10 mouse cellular contexts compared by ENCODE assay signal in genomic region chr4:120024071-120024470, GRCm38 (mm10). TPM values are rescaled to one million over a fixed set of nuclear protein-coding genes. Genes with fewer than 3 reads are reported as not detected.
A peak's percentile ranks its signal among the peaks of the same experiment; 100 is the strongest.
DNase-seq lines count a peak whose midpoint lies in the region; ATAC-seq lines count a peak whose summit lies in the region.
"Had no signal": no experiment of that assay in that cellular context is flagged by ENCODE, and none has a peak within 500 bp of the region (broad histone marks: within the 10 kb centered on the region; RNA-seq: fewer than 3 reads in every experiment).

No protein-coding gene starts in this region.

- no peaks in the 10 kb centered on the region for H3K9me3 ChIP-seq in midbrain, embryonic 13.5 days
- H3K9me3 ChIP-seq: neural tube, embryonic 12.5 days had no signal

- WGBS in midbrain, embryonic 13.5 days, result 60% methylated on average over 10 of the region's 10 CpGs

- peak; percentile 67 for DNase-seq in kidney, postnatal 10 days
- no peak for DNase-seq in kidney, adult 18-20 months
- DNase-seq in cerebellum, adult 9-10 months, result peak; percentile 55
- peak; percentile 45 for DNase-seq in gastrocnemius, postnatal 10 days
- DNase-seq in layer of hippocampus, postnatal 36 days, result peak; percentile 68 to 71
- DNase-seq in right cerebral cortex, postnatal 25 days, result peak; percentile 81
- DNase-seq in ovary, adult 18-20 months (ENCODE audit: low spot score), result no peak

- no peak for ATAC-seq in midbrain, embryonic 13.5 days

- H3K4me3 ChIP-seq in midbrain, embryonic 13.5 days (replicated peaks), result no peak overlapping the region
- H3K4me3 ChIP-seq: neural tube, embryonic 12.5 days had no signal

- no peak overlapping the region for H3K9ac ChIP-seq in midbrain, embryonic 13.5 days (replicated peaks)
- H3K9ac ChIP-seq: neural tube, embryonic 12.5 days had no signal

- H3K27me3 ChIP-seq in midbrain, embryonic 13.5 days, result 0 out of 2 replicates have a peak, but pooled peaks cover 4% of the 10 kb centered on the region

- H3K27ac ChIP-seq in midbrain, embryonic 13.5 days, result no peak overlapping the region
- H3K27ac ChIP-seq: neural tube, embryonic 12.5 days had no signal

- H3K4me2 ChIP-seq in midbrain, embryonic 13.5 days (replicated peaks), result no peak overlapping the region
- H3K4me2 ChIP-seq: neural tube, embryonic 12.5 days had no signal

- peaks cover 6% of the 10 kb centered on the region for H3K4me1 ChIP-seq in midbrain, embryonic 13.5 days (replicated peaks)
- H3K4me1 ChIP-seq: neural tube, embryonic 12.5 days had no signal

- H3K36me3 ChIP-seq in midbrain, embryonic 13.5 days, result no peaks in the 10 kb centered on the region
- H3K36me3 ChIP-seq: neural tube, embryonic 12.5 days had no signal

RNA-seq across cellular contexts. Expression of gene AL607142.1, which starts 40.7 kb away (rescaled TPM):
- not detected for total RNA-seq in gastrocnemius, postnatal 10 days (2021)
- not detected for total RNA-seq in layer of hippocampus, postnatal 36 days (2021)
- polyA plus RNA-seq in midbrain, embryonic 13.5 days (2015; fragmentation: Nextera tagmentation; extraction: Ambion mirVana), result not detected in 2 replicates
- polyA plus RNA-seq: heart, embryonic 14.5 days; neural tube, embryonic 12.5 days had no signal

Comparison
In these comparisons a context has a peak if more than half of its experiments do, and no peak if none do; other contexts are left out.
1. DNase-seq: peak in kidney, postnatal 10 days (single experiment), cerebellum, adult 9-10 months (single experiment), gastrocnemius, postnatal 10 days (single experiment), layer of hippocampus, postnatal 36 days (2 of 2) and right cerebral cortex, postnatal 25 days (single experiment); none in kidney, adult 18-20 months (single experiment) and ovary, adult 18-20 months (single experiment).